Mouse (Mus musculus) forebrain, embryonic 15.5 days (tissue): ENCODE measurements at regions not wholly inside any gene's neighbourhood (a gene's known extent, or its start where the extent isn't known, plus 50 kb on each side); places are given as distances from the start of the nearest gene placed in this dataset.

Experiments used
- ATAC-seq: fragments of 200-750 bp; cut with Nextera tagmentation; replicated peaks from 2 replicates; pipeline ENCODE4 v1.8.0; 2017; ENCODE audit warnings: mild to moderate bottlenecking, moderate TSS enrichment, moderate library complexity
- H3K27ac ChIP-seq: fragments of 300-500 bp; sonication (generic); replicated peaks from 2 replicates; pipeline ENCODE4 v1.5.1; 2015; ENCODE audit warnings: mild to moderate bottlenecking, inconsistent platforms
- H3K27me3 ChIP-seq: fragments of 300-500 bp; sonication (generic); 2 replicates; pipeline ENCODE4 v1.6.1; 2015; ENCODE audit warnings: inconsistent platforms
- H3K36me3 ChIP-seq: fragments of 300-500 bp; sonication (generic); 2 replicates; pipeline ENCODE4 v1.6.1; 2015; ENCODE audit warnings: mild to moderate bottlenecking, inconsistent platforms
- H3K4me1 ChIP-seq: fragments of 300-500 bp; sonication (generic); 2 replicates; pipeline ENCODE4 v1.6.1; 2015; ENCODE audit warnings: inconsistent platforms
- H3K4me2 ChIP-seq: fragments of 300-500 bp; sonication (generic); replicated peaks from 2 replicates; pipeline ENCODE4 v1.6.1; 2015; ENCODE audit warnings: mild to moderate bottlenecking, inconsistent platforms
- H3K4me3 ChIP-seq: fragments of 300-500 bp; sonication (generic); 2 replicates; pipeline ENCODE4 v1.5.1; 2015; ENCODE audit warnings: mild to moderate bottlenecking, inconsistent platforms
- H3K9ac ChIP-seq: fragments of 300-500 bp; sonication (generic); replicated peaks from 2 replicates; pipeline ENCODE4 v1.6.1; 2015; ENCODE audit warnings: mild to moderate bottlenecking, inconsistent platforms
- H3K9me3 ChIP-seq: fragments of 300-500 bp; sonication (generic); 2 replicates; pipeline ENCODE4 v1.6.1; 2016; ENCODE audit warnings: inconsistent platforms
- WGBS: fragments of 180-500 bp; shearing (Covaris S2); methylation state at CpG from one replicate; pipeline ENCODE4 v1.1.7; 2015; ENCODE audit warnings: mixed read lengths; 5-methylcytosine and 5-hydroxymethylcytosine counted together

- Histone ChIP-seq H3K9me3 (no peaks in the 10 kb centered on the region), H3K27me3 (no peaks in the 10 kb centered on the region), H3K27ac (no peak overlapping the region), H3K36me3 (no peaks in the 10 kb centered on the region), H3K4me1 (peaks cover 2% of the 10 kb centered on the region; the same call in 1 of the 2 replicates), H3K4me3 (no peak overlapping the region), H3K9ac (no peak overlapping the region), H3K4me2 (no peak overlapping the region)
- ATAC-seq, result no peak
- WGBS, result 23% methylated on average over 6 of the region's 6 CpGs
Observed at GRCm38 (mm10) chr5:106036176-106036575, 159.8 kb downstream of the Zfp326 start.

- ATAC-seq, result no peak
- WGBS, result 43% methylated on average over 4 of the region's 4 CpGs
- no peaks in the 10 kb centered on the region for H3K9me3 ChIP-seq
- H3K27me3 ChIP-seq, result no peaks in the 10 kb centered on the region
- H3K9ac ChIP-seq, result no peak overlapping the region
- H3K4me1 ChIP-seq, result peaks cover 2% of the 10 kb centered on the region; the same call in 1 of the 2 replicates
- H3K4me2 ChIP-seq, result no peak overlapping the region
- no peak overlapping the region for H3K27ac ChIP-seq
- no peaks in the 10 kb centered on the region for H3K36me3 ChIP-seq
- H3K4me3 ChIP-seq, result no peak overlapping the region
Observed at GRCm38 (mm10) chr5:106032956-106033355, 156.6 kb downstream of the Zfp326 start.

GRCm38 (mm10) chr5:106026861-106027260 lies 150.5 kb downstream of the Zfp326 start:
- Histone ChIP-seq H3K4me1 (no peaks in the 10 kb centered on the region), H3K9ac (no peak overlapping the region), H3K4me2 (no peak overlapping the region), H3K9me3 (no peaks in the 10 kb centered on the region), H3K27me3 (no peaks in the 10 kb centered on the region), H3K27ac (no peak overlapping the region), H3K36me3 (no peaks in the 10 kb centered on the region), H3K4me3 (no peak overlapping the region)
- no peak for ATAC-seq
- WGBS, result 56% methylated on average over 2 of the region's 2 CpGs

GRCm38 (mm10) chr5:106004292-106004917 lies 128.0 kb downstream of the Zfp326 start:
- Histone ChIP-seq H3K9ac (no peak overlapping the region), H3K36me3 (no peaks in the 10 kb centered on the region), H3K27ac (no peak overlapping the region), H3K4me3 (no peak overlapping the region), H3K9me3 (no peaks in the 10 kb centered on the region), H3K27me3 (peaks cover 22% of the 10 kb centered on the region; the same call in 1 of the 2 replicates), H3K4me1 (peaks cover 31% of the 10 kb centered on the region), H3K4me2 (peak overlapping the region; percentile 25)
- WGBS, result 10% methylated on average over 16 of the region's 16 CpGs
- ATAC-seq, result 0 out of 2 replicates have a peak, but pooled peaks have one; percentile 43

GRCm38 (mm10) chr5:106003321-106004291 lies 127.2 kb downstream of the Zfp326 start:
- Histone ChIP-seq H3K27ac (no peak overlapping the region), H3K4me3 (no peak overlapping the region), H3K9ac (no peak overlapping the region), H3K4me2 (peak overlapping the region; percentile 25), H3K36me3 (no peaks in the 10 kb centered on the region), H3K27me3 (peaks cover 22% of the 10 kb centered on the region; the same call in 1 of the 2 replicates), H3K4me1 (peaks cover 31% of the 10 kb centered on the region), H3K9me3 (no peaks in the 10 kb centered on the region)
- ATAC-seq, result peak; percentile 68; the same call in 1 of the 2 replicates
- WGBS, result 46% methylated on average over 28 of the region's 28 CpGs

GRCm38 (mm10) chr5:106002330-106002729 lies 126.0 kb downstream of the Zfp326 start:
- H3K4me1 ChIP-seq, result peaks cover 31% of the 10 kb centered on the region
- no peak overlapping the region for H3K9ac ChIP-seq
- no peak overlapping the region for H3K4me3 ChIP-seq
- no peaks in the 10 kb centered on the region for H3K36me3 ChIP-seq
- H3K9me3 ChIP-seq, result no peaks in the 10 kb centered on the region
- ATAC-seq, result 0 out of 2 replicates have a peak, but pooled peaks have one; percentile 51
- 34% methylated on average over 7 of the region's 7 CpGs for WGBS
- no peak overlapping the region for H3K4me2 ChIP-seq
- H3K27me3 ChIP-seq, result peaks cover 22% of the 10 kb centered on the region; the same call in 1 of the 2 replicates
- no peak overlapping the region for H3K27ac ChIP-seq

- no peaks in the 10 kb centered on the region for H3K27me3 ChIP-seq
- no peak overlapping the region for H3K4me3 ChIP-seq
- ATAC-seq, result no peak
- no peaks in the 10 kb centered on the region for H3K9me3 ChIP-seq
- H3K36me3 ChIP-seq, result no peaks in the 10 kb centered on the region
- H3K4me1 ChIP-seq, result no peaks in the 10 kb centered on the region
- 94% methylated on average over 1 of the region's 1 CpGs for WGBS
- H3K27ac ChIP-seq, result no peak overlapping the region
- no peak overlapping the region for H3K4me2 ChIP-seq
- H3K9ac ChIP-seq, result no peak overlapping the region
Observed at GRCm38 (mm10) chr5:105994218-105994617, 117.9 kb downstream of the Zfp326 start.

- H3K9me3 ChIP-seq, result no peaks in the 10 kb centered on the region
- H3K4me1 ChIP-seq, result no peaks in the 10 kb centered on the region
- no peak overlapping the region for H3K27ac ChIP-seq
- no peaks in the 10 kb centered on the region for H3K36me3 ChIP-seq
- no peaks in the 10 kb centered on the region for H3K27me3 ChIP-seq
- 58% methylated on average over 15 of the region's 15 CpGs for WGBS
- no peak for ATAC-seq
- no peak overlapping the region for H3K4me2 ChIP-seq
- H3K4me3 ChIP-seq, result no peak overlapping the region
- H3K9ac ChIP-seq, result no peak overlapping the region
Observed at GRCm38 (mm10) chr5:105993066-105993760, 116.8 kb downstream of the Zfp326 start.

GRCm38 (mm10) chr5:105990777-105991176 lies 114.4 kb downstream of the Zfp326 start:
- H3K4me2 ChIP-seq, result no peak overlapping the region
- no peak overlapping the region for H3K9ac ChIP-seq
- no peaks in the 10 kb centered on the region for H3K27me3 ChIP-seq
- no peaks in the 10 kb centered on the region for H3K9me3 ChIP-seq
- no peaks in the 10 kb centered on the region for H3K36me3 ChIP-seq
- no peak overlapping the region for H3K27ac ChIP-seq
- no peak for ATAC-seq
- 90% methylated on average over 12 of the region's 12 CpGs for WGBS
- H3K4me1 ChIP-seq, result no peaks in the 10 kb centered on the region
- no peak overlapping the region for H3K4me3 ChIP-seq

GRCm38 (mm10) chr5:105986401-105986800 lies 110.0 kb downstream of the Zfp326 start:
- no peak overlapping the region for H3K4me2 ChIP-seq
- no peak overlapping the region for H3K27ac ChIP-seq
- no peak for ATAC-seq
- no peaks in the 10 kb centered on the region for H3K4me1 ChIP-seq
- H3K36me3 ChIP-seq, result no peaks in the 10 kb centered on the region
- 38% methylated on average over 7 of the region's 7 CpGs for WGBS
- no peaks in the 10 kb centered on the region for H3K27me3 ChIP-seq
- no peak overlapping the region for H3K9ac ChIP-seq
- no peak overlapping the region for H3K4me3 ChIP-seq
- no peaks in the 10 kb centered on the region for H3K9me3 ChIP-seq

- no peak overlapping the region for H3K27ac ChIP-seq
- H3K9me3 ChIP-seq, result no peaks in the 10 kb centered on the region
- no peak overlapping the region for H3K9ac ChIP-seq
- 79% methylated on average over 5 of the region's 5 CpGs for WGBS
- H3K4me2 ChIP-seq, result no peak overlapping the region
- no peaks in the 10 kb centered on the region for H3K27me3 ChIP-seq
- H3K36me3 ChIP-seq, result no peaks in the 10 kb centered on the region
- no peaks in the 10 kb centered on the region for H3K4me1 ChIP-seq
- no peak for ATAC-seq
- H3K4me3 ChIP-seq, result no peak overlapping the region
Observed at GRCm38 (mm10) chr5:105983131-105983530, 106.8 kb downstream of the Zfp326 start.

GRCm38 (mm10) chr5:105976746-105977145 lies 100.4 kb downstream of the Zfp326 start:
- 45% methylated on average over 5 of the region's 5 CpGs for WGBS
- no peak overlapping the region for H3K27ac ChIP-seq
- no peak for ATAC-seq

More at GRCm38 (mm10) chr5:105976746-105977145, 100.4 kb downstream of the Zfp326 start:
- Histone ChIP-seq H3K4me1 (peaks cover 11% of the 10 kb centered on the region; the same call in 1 of the 2 replicates), H3K4me3 (no peak overlapping the region), H3K36me3 (no peaks in the 10 kb centered on the region), H3K9ac (no peak overlapping the region), H3K9me3 (no peaks in the 10 kb centered on the region), H3K27me3 (peaks cover 4% of the 10 kb centered on the region; the same call in 1 of the 2 replicates), H3K4me2 (no peak overlapping the region)
